Mouse (Mus musculus) heart, embryonic 13.5 days (tissue): ENCODE data around the gene 1110002E22Rik. TPM values are rescaled to one million over a fixed set of nuclear protein-coding genes. Genes with fewer than 3 reads are reported as not detected.
A peak's percentile ranks its signal among the peaks of the same experiment; 100 is the strongest.

Experiments
- ATAC-seq: fragments of 200-750 bp; cut with Nextera tagmentation; 2 replicates; pipeline ENCODE4 v1.8.0; 2017; ENCODE audit warnings: moderate TSS enrichment; ENCODE audit not compliant: insufficient number of reproducible peaks, low FRiP score, low TSS enrichment; ENCODE audit errors: extremely low read depth
- H3K27ac ChIP-seq: fragments of 300-500 bp; sonication (generic); replicated peaks from 2 replicates; pipeline ENCODE4 v1.5.1; 2015; ENCODE audit warnings: moderate library complexity, mild to moderate bottlenecking, inconsistent platforms
- H3K27me3 ChIP-seq: fragments of 300-500 bp; sonication (generic); replicated peaks from 2 replicates; pipeline ENCODE4 v1.6.1; 2015; ENCODE audit warnings: mild to moderate bottlenecking, inconsistent platforms
- H3K36me3 ChIP-seq: fragments of 300-500 bp; sonication (generic); 2 replicates; pipeline ENCODE4 v1.6.1; 2015; ENCODE audit warnings: mild to moderate bottlenecking, inconsistent platforms
- H3K4me1 ChIP-seq: fragments of 300-500 bp; sonication (generic); 2 replicates; pipeline ENCODE4 v1.6.1; 2015; ENCODE audit warnings: inconsistent platforms
- H3K4me2 ChIP-seq: fragments of 300-500 bp; sonication (generic); 2 replicates; pipeline ENCODE4 v1.6.1; 2015; ENCODE audit warnings: inconsistent platforms, mild to moderate bottlenecking, moderate library complexity
- H3K4me3 ChIP-seq: fragments of 300-500 bp; sonication (generic); 2 replicates; pipeline ENCODE4 v1.5.1; 2015; ENCODE audit warnings: moderate library complexity, mild to moderate bottlenecking, inconsistent platforms
- H3K9ac ChIP-seq: fragments of 300-500 bp; sonication (generic); 2 replicates; pipeline ENCODE4 v1.6.1; 2015; ENCODE audit warnings: inconsistent platforms, mild to moderate bottlenecking, moderate library complexity
- H3K9me3 ChIP-seq: fragments of 300-500 bp; sonication (generic); 2 replicates; pipeline ENCODE4 v1.6.1; 2016; ENCODE audit warnings: inconsistent platforms
- WGBS: fragments of 180-500 bp; shearing (Covaris S2); methylation state at CpG from one replicate; pipeline ENCODE4 v1.1.7; 2015; ENCODE audit warnings: mixed read lengths; 5-methylcytosine and 5-hydroxymethylcytosine counted together
- polyA plus RNA-seq: library from polyadenylated mRNA; unstranded; fragments of >200 nt; fragmentation: Nextera tagmentation; extraction: Ambion mirVana; gene quantifications from 2 replicates; pipeline ENCODE4 v1.2.1, GENCODE M21; 2015

Gene 1110002E22Rik
- polyA plus RNA-seq: 9.4 and 11.1 TPM in 2 replicates

DNA sequence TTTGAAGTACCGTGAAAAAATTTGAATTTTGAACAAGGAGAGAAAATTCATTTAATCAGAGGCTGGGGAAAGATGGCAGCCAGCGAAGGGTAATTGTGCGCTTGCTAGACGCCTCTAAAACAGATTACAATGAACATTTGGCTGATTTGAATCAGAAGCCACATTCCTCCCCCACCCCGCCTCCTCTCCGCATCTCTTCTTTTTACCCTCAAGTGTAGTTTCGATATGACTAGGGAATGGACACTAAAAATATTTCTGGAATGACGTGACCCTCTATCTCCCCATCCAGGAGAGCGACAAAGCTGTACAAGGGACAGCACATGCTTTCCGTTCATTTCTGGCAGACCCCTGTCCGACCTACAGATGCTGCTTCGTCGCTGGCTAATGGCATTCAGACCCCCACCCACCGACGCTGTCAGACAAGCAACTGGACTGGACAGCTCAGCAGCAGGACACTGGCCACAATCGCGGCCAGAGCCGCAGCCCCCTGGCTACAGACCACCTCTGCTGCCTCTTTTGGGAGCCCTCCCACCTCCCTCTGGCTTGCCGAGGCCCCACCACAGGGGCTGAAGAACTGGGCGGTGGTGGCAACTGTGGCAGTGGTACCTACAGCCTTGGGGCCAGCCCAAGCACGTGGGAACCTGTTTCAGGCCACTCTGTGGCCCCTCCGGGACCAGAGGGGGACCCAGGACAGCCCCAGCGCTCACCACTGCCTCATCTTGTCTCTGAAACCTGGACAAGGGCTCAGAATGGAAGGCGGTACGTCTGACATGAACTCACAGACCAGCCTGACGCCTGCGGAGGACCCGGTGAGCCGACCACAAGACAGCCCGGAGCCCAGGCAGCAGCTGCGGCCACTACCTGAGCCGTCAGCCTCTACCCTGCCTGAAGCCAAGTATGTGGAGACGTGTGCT is at the start of gene 1110002E22Rik:
TSS of gene 1110002E22Rik (plus strand) at position 321 of the 914 bp plus-strand sequence.
- Histone ChIP-seq H3K4me1 (peaks cover 80% of the 10 kb centered on the region), H3K36me3 (0 out of 2 replicates have a peak, but pooled peaks cover 6% of the 10 kb centered on the region)

DNA sequence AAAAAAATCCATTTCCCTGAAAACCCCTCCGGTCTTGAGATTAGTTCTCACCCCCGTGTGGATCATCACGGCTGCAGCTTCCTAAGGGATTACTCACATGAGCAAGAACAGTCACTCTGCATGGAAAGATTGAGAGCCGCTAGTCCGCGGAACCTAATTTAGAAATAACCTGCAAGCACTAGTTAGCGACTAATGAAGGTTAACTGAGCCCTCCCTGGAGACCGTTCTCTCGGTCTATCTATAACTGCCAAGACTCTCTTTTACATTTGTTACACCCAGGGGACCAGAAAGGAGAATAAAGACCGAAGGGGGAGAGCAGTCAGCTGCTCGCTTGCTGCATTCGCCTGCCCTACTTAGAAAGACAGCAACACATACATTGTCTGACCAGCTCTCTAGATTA is 48.0 kb upstream of the 1110002E22Rik start:
- H3K4me2 ChIP-seq: no peak overlapping the region
- no peak overlapping the region for H3K27ac ChIP-seq
- H3K36me3 ChIP-seq: no peaks in the 10 kb centered on the region
- H3K9ac ChIP-seq: no peak overlapping the region
- H3K9me3 ChIP-seq: 0 out of 2 replicates have a peak, but pooled peaks cover 7% of the 10 kb centered on the region
- no peaks in the 10 kb centered on the region for H3K27me3 ChIP-seq
- no peak overlapping the region for H3K4me3 ChIP-seq
- H3K4me1 ChIP-seq: peaks cover 5% of the 10 kb centered on the region
- 78% methylated on average over 12 of the region's 12 CpGs for WGBS
- ATAC-seq: no peak

More for the DNA sequence above, at the start of gene 1110002E22Rik:
- peak within 1 kb of the TSS; percentile 52 for H3K4me3 ChIP-seq
- peak within 1 kb of the TSS; percentile 77 for H3K4me2 ChIP-seq
- H3K27me3 ChIP-seq: no peaks in the 10 kb centered on the region
- no peak for ATAC-seq
- peak within 1 kb of the TSS; percentile 85 for H3K9ac ChIP-seq
- H3K9me3 ChIP-seq: no peaks in the 10 kb centered on the region
- WGBS: 41% methylated on average over 33 of the region's 33 CpGs
- H3K27ac ChIP-seq: peak within 1 kb of the TSS; percentile 98

DNA sequence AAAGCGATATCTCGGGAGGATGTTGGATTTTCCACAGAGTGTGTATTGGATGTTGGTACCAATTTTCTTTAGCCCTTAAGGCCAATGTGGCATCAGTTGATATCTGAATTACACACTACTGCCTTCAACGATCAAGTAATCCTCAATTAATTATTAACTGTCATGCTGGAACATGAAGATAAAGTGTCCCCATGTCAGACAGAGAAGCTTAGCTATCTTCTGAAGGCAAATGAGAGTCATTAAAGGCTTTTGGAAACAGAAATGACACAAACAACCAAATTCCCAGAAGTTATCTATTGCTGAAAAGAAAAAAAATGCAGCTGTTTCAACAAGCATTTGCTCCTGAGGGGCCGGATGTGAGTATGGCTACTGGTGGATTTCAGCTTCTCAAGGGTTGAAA is 42.8 kb upstream of the 1110002E22Rik start:
- WGBS: 80% methylated on average over 4 of the region's 4 CpGs
- Histone ChIP-seq H3K4me1 (peaks cover 11% of the 10 kb centered on the region), H3K27ac (no peak overlapping the region), H3K27me3 (no peaks in the 10 kb centered on the region), H3K4me2 (no peak overlapping the region), H3K4me3 (no peak overlapping the region), H3K36me3 (no peaks in the 10 kb centered on the region), H3K9ac (no peak overlapping the region), H3K9me3 (0 out of 2 replicates have a peak, but pooled peaks cover 7% of the 10 kb centered on the region)
- no peak for ATAC-seq

DNA sequence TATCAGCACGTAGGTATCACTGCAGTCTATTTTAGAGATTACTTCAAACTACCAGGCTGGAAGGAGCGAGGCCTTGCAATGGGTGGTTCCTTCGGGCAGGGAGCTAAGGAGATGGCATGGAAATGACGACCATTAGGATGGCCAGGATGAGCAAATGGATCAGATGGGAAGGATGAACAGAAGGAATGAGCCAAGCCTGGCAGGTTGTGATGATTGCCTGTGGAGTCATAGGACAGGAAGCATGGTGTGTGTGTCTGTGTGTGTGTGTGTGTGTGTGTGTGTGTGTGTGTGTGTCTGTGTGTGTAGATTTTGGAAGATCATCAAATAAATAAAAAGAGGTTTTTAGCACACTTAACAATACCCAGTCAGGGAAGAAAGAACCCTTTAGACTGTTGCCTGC is 42.2 kb upstream of the 1110002E22Rik start:
- no peak for ATAC-seq
- Histone ChIP-seq H3K9ac (no peak overlapping the region), H3K4me3 (no peak overlapping the region), H3K9me3 (0 out of 2 replicates have a peak, but pooled peaks cover 7% of the 10 kb centered on the region), H3K36me3 (no peaks in the 10 kb centered on the region), H3K27ac (no peak overlapping the region), H3K4me2 (no peak overlapping the region), H3K27me3 (no peaks in the 10 kb centered on the region), H3K4me1 (peaks cover 17% of the 10 kb centered on the region)
- WGBS: 84% methylated on average over 4 of the region's 4 CpGs

DNA sequence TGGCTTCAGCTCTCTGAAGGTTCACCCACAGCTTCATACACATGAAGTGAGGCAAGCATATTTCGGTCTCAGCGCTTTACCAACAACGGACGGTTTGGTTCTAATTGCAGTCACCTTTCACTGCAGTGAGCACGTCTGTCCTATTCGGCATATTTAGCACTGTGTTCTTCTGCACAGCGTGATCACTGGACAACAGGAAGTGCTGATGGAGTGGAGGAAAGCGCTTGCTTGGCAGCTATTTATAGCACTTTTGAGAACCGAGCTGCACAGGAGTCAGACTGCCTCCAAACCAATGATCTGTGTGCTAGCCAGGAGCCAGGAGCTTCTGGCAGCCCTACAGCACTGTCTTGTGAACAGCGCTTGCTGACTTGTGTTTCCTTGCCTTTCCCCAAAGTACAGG is 38.6 kb upstream of the 1110002E22Rik start:
- ATAC-seq: no peak
- peak overlapping the region; percentile 83 for H3K27ac ChIP-seq
- peaks cover 23% of the 10 kb centered on the region for H3K4me1 ChIP-seq
- no peak overlapping the region for H3K4me3 ChIP-seq
- H3K4me2 ChIP-seq: peak overlapping the region; percentile 46
- no peaks in the 10 kb centered on the region for H3K9me3 ChIP-seq
- H3K27me3 ChIP-seq: no peaks in the 10 kb centered on the region
- WGBS: 39% methylated on average over 10 of the region's 10 CpGs
- H3K9ac ChIP-seq: no peak overlapping the region; the same call in 1 of the 2 replicates
- H3K36me3 ChIP-seq: no peaks in the 10 kb centered on the region

DNA sequence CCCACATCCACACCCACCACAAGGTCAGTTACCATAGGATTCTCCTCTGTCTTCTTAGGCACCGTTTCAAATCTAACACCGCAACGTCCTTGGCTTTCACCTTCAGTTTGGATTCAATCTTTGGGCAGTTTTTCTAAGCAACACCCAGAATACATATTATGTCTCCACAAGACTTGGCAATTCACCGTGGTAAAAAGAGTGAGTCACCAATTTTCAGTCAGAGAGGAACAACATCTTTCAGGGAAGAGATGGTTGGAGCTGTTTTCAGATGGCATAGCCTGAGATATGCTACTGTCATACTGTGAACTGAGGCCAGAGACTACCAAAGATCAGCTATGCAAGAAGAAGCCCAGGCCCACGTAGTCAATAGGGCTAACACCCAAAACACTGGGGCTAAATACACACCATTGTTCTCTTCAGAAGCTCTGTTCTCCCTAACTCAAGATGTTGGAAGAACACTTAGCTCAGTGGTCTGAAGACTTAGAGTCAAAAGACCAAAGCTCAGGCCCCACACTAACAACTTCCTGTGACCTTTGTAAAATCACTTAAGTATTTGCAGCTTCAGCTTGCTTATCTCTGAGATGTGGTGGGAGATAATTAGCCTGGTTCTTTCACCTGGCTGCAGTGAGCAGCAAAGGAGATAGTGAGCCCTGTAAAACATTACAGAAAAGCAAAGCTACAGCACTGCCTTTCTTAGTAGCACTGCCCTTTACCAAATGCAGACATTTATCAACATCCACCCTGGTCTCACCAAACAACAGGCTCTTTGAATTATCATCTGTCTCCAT is 37.1 kb upstream of the 1110002E22Rik start:
- Histone ChIP-seq H3K4me2 (no peak overlapping the region), H3K27me3 (no peaks in the 10 kb centered on the region), H3K4me3 (no peak overlapping the region), H3K36me3 (no peaks in the 10 kb centered on the region), H3K9me3 (no peaks in the 10 kb centered on the region), H3K4me1 (peaks cover 23% of the 10 kb centered on the region), H3K9ac (no peak overlapping the region), H3K27ac (peak overlapping the region; percentile 24; the same call in 1 of the 2 replicates)
- WGBS: 72% methylated on average over 5 of the region's 5 CpGs
- ATAC-seq: no peak

DNA sequence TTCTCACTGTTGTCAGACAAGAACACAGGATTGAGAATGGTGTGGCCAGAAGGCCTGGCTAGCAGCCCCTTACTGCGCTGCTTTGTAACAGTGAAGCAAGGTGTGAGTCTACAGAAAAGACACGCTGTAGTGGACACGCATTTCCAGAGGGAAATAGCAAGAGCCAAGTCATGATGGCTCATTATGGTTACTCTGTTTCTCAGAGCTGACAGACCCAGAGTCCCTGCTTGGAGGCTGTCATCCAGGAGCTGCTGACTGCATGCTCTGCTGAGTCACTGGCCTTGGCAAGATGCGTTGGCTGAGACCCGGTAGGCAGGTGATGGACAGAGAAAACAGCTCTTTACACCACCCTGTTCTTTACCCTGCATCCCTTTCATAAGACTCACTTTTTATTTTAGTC is 35.5 kb upstream of the 1110002E22Rik start:
- 79% methylated on average over 5 of the region's 5 CpGs for WGBS
- no peaks in the 10 kb centered on the region for H3K27me3 ChIP-seq
- no peak overlapping the region for H3K4me3 ChIP-seq
- no peak overlapping the region for H3K9ac ChIP-seq
- H3K27ac ChIP-seq: no peak overlapping the region
- no peaks in the 10 kb centered on the region for H3K36me3 ChIP-seq
- H3K4me2 ChIP-seq: no peak overlapping the region
- peaks cover 31% of the 10 kb centered on the region for H3K4me1 ChIP-seq
- ATAC-seq: no peak
- H3K9me3 ChIP-seq: no peaks in the 10 kb centered on the region

DNA sequence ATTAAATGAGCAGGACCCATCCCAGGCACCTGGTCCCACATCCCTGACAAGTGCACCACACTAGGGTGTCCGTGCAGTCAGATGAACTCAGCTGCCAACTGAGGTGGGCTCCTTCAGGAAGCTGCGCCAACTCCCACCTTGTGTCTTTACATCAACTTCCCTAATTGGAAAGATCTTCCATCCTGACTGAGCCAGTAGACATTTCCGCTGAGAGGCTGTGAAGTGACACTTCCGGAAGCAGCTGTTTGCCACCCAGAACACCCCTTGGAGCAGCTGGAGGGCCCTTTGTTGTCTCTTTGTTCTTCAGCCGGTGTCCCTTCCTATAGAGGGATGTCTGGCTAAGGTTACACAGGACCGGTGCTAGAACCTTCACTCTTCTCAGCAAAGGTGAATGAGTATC is 34.3 kb upstream of the 1110002E22Rik start:
- no peak overlapping the region for H3K4me3 ChIP-seq
- H3K4me2 ChIP-seq: no peak overlapping the region
- H3K9me3 ChIP-seq: no peaks in the 10 kb centered on the region
- no peak overlapping the region for H3K27ac ChIP-seq
- no peak for ATAC-seq
- H3K27me3 ChIP-seq: no peaks in the 10 kb centered on the region
- H3K9ac ChIP-seq: no peak overlapping the region
- 73% methylated on average over 6 of the region's 6 CpGs for WGBS
- H3K36me3 ChIP-seq: no peaks in the 10 kb centered on the region
- peaks cover 31% of the 10 kb centered on the region for H3K4me1 ChIP-seq

DNA sequence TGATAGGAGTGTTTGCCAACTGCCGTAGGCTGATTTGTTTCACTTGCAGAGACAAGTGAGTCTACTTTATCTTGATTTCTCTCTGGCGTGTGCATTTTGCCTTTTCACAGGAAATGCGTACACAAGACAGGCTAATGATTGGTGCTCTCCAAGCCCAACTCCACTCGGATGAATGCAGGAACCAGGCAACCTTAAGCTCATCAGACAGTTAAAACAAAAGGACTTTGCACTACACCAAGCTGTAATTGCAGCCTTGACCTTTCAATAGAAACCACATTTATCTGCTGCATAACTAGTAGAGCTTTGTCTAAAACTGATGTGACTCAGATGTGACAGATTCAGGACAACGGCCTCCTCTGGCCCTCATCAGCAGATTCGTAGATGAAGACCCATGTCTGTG is 30.9 kb upstream of the 1110002E22Rik start:
- H3K4me3 ChIP-seq: no peak overlapping the region
- no peaks in the 10 kb centered on the region for H3K9me3 ChIP-seq
- no peaks in the 10 kb centered on the region for H3K36me3 ChIP-seq
- no peak overlapping the region for H3K4me2 ChIP-seq
- H3K27me3 ChIP-seq: no peaks in the 10 kb centered on the region
- H3K4me1 ChIP-seq: peaks cover 8% of the 10 kb centered on the region
- ATAC-seq: no peak
- no peak overlapping the region for H3K9ac ChIP-seq
- H3K27ac ChIP-seq: no peak overlapping the region
- WGBS: 57% methylated on average over 6 of the region's 6 CpGs

DNA sequence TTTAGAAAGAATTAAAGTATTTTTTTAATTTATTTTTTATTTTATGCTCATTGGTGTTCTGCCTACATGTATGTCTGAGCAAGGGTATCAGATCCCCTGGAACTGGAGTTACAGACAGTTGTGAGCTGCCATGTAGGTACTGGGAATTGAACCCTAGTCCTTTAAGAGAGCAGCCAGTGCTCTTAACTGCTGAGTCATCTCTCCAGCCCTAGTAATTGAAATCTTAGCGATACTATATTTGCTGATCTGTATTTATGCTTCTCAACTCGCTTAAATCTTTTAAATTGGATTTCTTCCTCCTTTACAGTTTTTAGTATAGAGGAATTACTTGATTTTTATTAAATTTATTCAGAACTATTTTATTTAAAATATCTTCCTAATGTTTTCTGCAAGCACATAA is 23.9 kb upstream of the 1110002E22Rik start:
- H3K27ac ChIP-seq: no peak overlapping the region
- WGBS: 69% methylated on average over 2 of the region's 2 CpGs
- no peaks in the 10 kb centered on the region for H3K9me3 ChIP-seq

DNA sequence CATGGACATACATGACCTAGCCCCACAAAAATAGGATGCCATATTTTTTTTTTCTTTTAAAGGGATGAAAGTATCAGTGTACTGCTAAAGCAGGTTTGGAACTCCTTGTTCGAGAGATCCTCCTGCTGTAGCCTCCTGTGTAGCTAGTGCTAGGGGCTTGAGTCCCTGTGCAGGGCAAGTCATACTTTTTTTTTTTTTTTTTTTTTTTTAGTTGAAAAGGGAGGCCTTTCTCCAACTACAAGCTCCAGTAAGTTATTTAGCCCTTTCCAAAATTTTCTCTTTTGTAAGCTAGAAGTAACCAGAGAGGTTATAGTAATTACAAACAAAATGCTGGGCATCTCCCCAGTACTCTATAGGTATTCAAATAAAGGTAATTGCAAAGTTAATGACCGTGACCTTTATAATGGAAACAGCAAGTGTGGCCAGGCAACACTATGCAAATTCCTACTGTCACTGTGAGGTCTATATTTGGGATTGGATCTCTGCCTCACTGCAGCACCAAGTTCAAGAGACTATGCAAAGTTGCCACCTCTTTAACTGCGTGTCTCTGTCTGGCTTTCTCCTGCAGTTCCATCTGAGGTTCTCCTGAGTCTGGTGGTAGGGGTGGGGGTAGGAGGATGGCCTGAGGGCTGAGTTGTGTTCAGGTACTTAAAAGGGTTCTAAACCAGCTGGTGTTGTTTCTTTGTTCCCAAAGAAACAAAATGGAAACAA is 23.1 kb upstream of the 1110002E22Rik start:
- Histone ChIP-seq H3K4me3 (no peak overlapping the region), H3K27ac (peak overlapping the region; percentile 73)
- 54% methylated on average over 3 of the region's 3 CpGs for WGBS

More for the DNA sequence above, 23.9 kb upstream of the 1110002E22Rik start:
- Histone ChIP-seq H3K9ac (no peak overlapping the region), H3K4me3 (no peak overlapping the region), H3K36me3 (no peaks in the 10 kb centered on the region), H3K27me3 (no peaks in the 10 kb centered on the region), H3K4me2 (no peak overlapping the region), H3K4me1 (peaks cover 9% of the 10 kb centered on the region)
- ATAC-seq: no peak

More for the DNA sequence above, 23.1 kb upstream of the 1110002E22Rik start:
- Histone ChIP-seq H3K4me2 (no peak overlapping the region), H3K4me1 (peaks cover 9% of the 10 kb centered on the region), H3K9ac (no peak overlapping the region), H3K36me3 (no peaks in the 10 kb centered on the region), H3K27me3 (no peaks in the 10 kb centered on the region), H3K9me3 (no peaks in the 10 kb centered on the region)
- ATAC-seq: no peak
